Comparison of ENCODE assay signal across 9 mouse cellular contexts in the genomic region with DNA sequence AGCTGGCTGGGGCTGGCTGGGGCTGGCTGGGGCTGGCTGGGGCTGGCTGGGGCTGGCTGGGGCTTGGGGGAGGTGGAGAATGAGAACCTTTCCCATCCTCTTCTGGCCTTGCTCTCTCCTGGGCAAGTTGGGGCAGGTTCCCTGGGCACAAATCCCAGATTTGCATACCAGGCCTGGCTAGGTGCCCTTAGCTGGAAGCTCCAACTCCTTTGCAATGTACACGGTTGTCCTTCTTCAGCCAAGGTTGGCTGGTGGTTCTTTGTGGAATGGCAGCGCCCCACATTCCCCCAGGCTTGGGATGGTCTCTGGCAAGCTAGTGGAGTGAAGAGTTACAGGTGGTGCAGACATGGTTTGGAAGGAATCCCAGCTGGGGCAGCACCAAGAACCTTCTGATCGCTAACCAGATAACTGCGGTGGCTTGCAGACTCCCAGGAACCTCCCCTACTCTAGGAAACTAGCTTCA.
DNase-seq lines count a peak whose midpoint lies in the region.
"Had no signal": no experiment of that assay in that cellular context is flagged by ENCODE, and none has a peak within 500 bp of the region (broad histone marks: within the 10 kb centered on the region; RNA-seq: fewer than 3 reads in every experiment).

No protein-coding gene starts in this region.

- peak; percentile 78 for DNase-seq in adrenal gland, postnatal 10 days
- no peak for DNase-seq in adrenal gland, adult 8-10 months
- DNase-seq in 3134 (ENCODE audit: extremely low read depth, insufficient read length, low spot score) = peak; percentile 55
- peak; percentile 68 to 77 for DNase-seq in cerebellum, postnatal 14 days
- DNase-seq in kidney, adult 9 months = peak; percentile 54
- no peak for DNase-seq in B cell, adult 2 months
- no peak for DNase-seq in thymus, postnatal 25 days
- no peak for DNase-seq in right cerebral cortex, postnatal 4 days
- DNase-seq: liver, embryonic 13.5 days had no signal

Comparison
In these comparisons a context has a peak if more than half of its experiments do, and no peak if none do; other contexts are left out.
1. DNase-seq: peak in adrenal gland, postnatal 10 days (single experiment), 3134 (single experiment), cerebellum, postnatal 14 days (2 of 2) and kidney, adult 9 months (single experiment); none in adrenal gland, adult 8-10 months (single experiment), B cell, adult 2 months (0 of 2), thymus, postnatal 25 days (single experiment) and right cerebral cortex, postnatal 4 days (single experiment).